In genomic region chr12:102748256-102748655, GRCm38 (mm10) we compare ENCODE assay signal across 1 mouse cellular context.
TF ChIP-seq lines count a peak whose summit lies in the region.

No protein-coding gene starts in this region.

TF ChIP-seq in MEL, 35 proteins besides CTCF, POLR2A, EP300 and RAD21:
- TF ChIP-seq SIN3A (IDR thresholded peaks at IDR 0.05; ENCODE audit: low read length) (no peak), MEF2A (IDR thresholded peaks at IDR 0.05; ENCODE audit: extremely low read depth, insufficient replicate concordance, low read depth, low read length, poor library complexity, severe bottlenecking) (no peak), MAFK (IDR thresholded peaks at IDR 0.05; ENCODE audit: borderline replicate concordance, low read depth, low read length) (no peak), TAL1 (IDR thresholded peaks at IDR 0.05; ENCODE audit: low read length) (no peak), POLR2AphosphoS2 (IDR thresholded peaks at IDR 0.05; ENCODE audit: low read length) (no peak), MYB (IDR thresholded peaks at IDR 0.05; ENCODE audit: low read depth, low read length) (no peak), KAT2A (conservative IDR thresholded peaks at IDR 0.05; ENCODE audit: low read depth, low read length) (no peak), RCOR1 (IDR thresholded peaks at IDR 0.05; ENCODE audit: low read depth, low read length) (no peak), JUND (IDR thresholded peaks at IDR 0.05; ENCODE audit: low read depth, low read length) (no peak), POLR2AphosphoS5 (IDR thresholded peaks at IDR 0.05; ENCODE audit: borderline replicate concordance, low read depth, low read length) (no peak), MAX (IDR thresholded peaks at IDR 0.05; ENCODE audit: low read length) (no peak), USF2 (IDR thresholded peaks at IDR 0.05; ENCODE audit: borderline replicate concordance in 1 of 2, insufficient read depth in 1 of 2, low read depth in 1 of 2, low read length in 2 of 2) (no peak), NELFE (IDR thresholded peaks at IDR 0.05; ENCODE audit: low read depth, low read length) (no peak), CHD1 (IDR thresholded peaks at IDR 0.05; ENCODE audit: low read depth, low read length) (no peak), USF1 (IDR thresholded peaks at IDR 0.05; ENCODE audit: low read depth, low read length) (no peak), ZC3H11A (IDR thresholded peaks at IDR 0.05; ENCODE audit: low read depth, low read length) (no peak), ZKSCAN1 (IDR thresholded peaks at IDR 0.05; ENCODE audit: low read depth, low read length) (no peak)
